In genomic region chr2:75997726-75998125, GRCm38 (mm10) we compare ENCODE assay signal across 11 mouse cellular contexts. TPM values are rescaled to one million over a fixed set of nuclear protein-coding genes. Genes with fewer than 3 reads are reported as not detected.
A peak's percentile ranks its signal among the peaks of the same experiment; 100 is the strongest.
DNase-seq lines count a peak whose midpoint lies in the region; ATAC-seq and TF ChIP-seq lines count a peak whose summit lies in the region.
"Had no signal": no experiment of that assay in that cellular context is flagged by ENCODE, and none has a peak within 500 bp of the region (broad histone marks: within the 10 kb centered on the region; RNA-seq: fewer than 3 reads in every experiment).

No protein-coding gene starts in this region.

- DNase-seq in heart, postnatal 10 days, result no peak
- DNase-seq in CH12.LX (ENCODE audit: extremely low read depth), result peak; percentile 79
- peak; percentile 16 for DNase-seq in brain, adult 2 months (ENCODE audit: low read depth, low spot score)
- no peak for DNase-seq in left cerebral cortex, adult 18-20 months (ENCODE audit: low spot score in 2 of 2)
- no peak for DNase-seq in T-cell, adult 2 months (ENCODE audit: low spot score)
- no peak for DNase-seq in cerebellum, adult 9-11 months
- DNase-seq: cerebellum, adult 11-12 months; thymus, postnatal 14 days had no signal

- in situ Hi-C loops in CH12.LX (cut with MboI; ENCODE audit: low pct_ligation_motif_present, low pct_unique_long_range_greater_than_20kb, low sequenced_read_pairs), result no loop called here

- no peaks in the 10 kb centered on the region for H3K9me3 ChIP-seq in heart, embryonic 16.5 days (replicated peaks; ENCODE audit: control insufficient read depth, low read length)
- H3K9me3 ChIP-seq in CH12.LX (replicated peaks; ENCODE audit: low read length), result no peaks in the 10 kb centered on the region
- no peaks in the 10 kb centered on the region for H3K9me3 ChIP-seq in kidney, embryonic 14.5 days (ENCODE audit: control insufficient read depth, low read length)
- H3K9me3 ChIP-seq: limb, embryonic 12.5 days had no signal

- H3K9ac ChIP-seq in heart, embryonic 16.5 days (ENCODE audit: low read length), result no peak overlapping the region
- H3K9ac ChIP-seq in CH12.LX (ENCODE audit: insufficient read depth, low read depth), result no peak overlapping the region
- peak overlapping the region; percentile 28; the same call in 1 of the 2 replicates for H3K9ac ChIP-seq in kidney, embryonic 14.5 days (ENCODE audit: low read depth, low read length)
- H3K9ac ChIP-seq: limb, embryonic 12.5 days had no signal

- no peaks in the 10 kb centered on the region for H3K27me3 ChIP-seq in heart, embryonic 16.5 days (ENCODE audit: control insufficient read depth, insufficient read depth, low read length)
- H3K27me3 ChIP-seq in CH12.LX (replicated peaks), result no peaks in the 10 kb centered on the region
- no peaks in the 10 kb centered on the region for H3K27me3 ChIP-seq in kidney, embryonic 14.5 days (ENCODE audit: control insufficient read depth, insufficient read depth, low read length)
- H3K27me3 ChIP-seq: limb, embryonic 12.5 days had no signal

- dilution Hi-C loops in CH12.LX (cut with MboI; ENCODE audit: extremely low pct_ligation_motif_present, extremely low pct_unique_long_range_greater_than_20kb, low sequenced_read_pairs), result no loop called here

- 0 out of 2 replicates have a peak, but pooled peaks have one; percentile 15 for TF ChIP-seq POLR2A in CH12.LX (IDR thresholded peaks at IDR 0.05; ENCODE audit: low read depth, low read length)

- no peaks in the 10 kb centered on the region for H3K36me3 ChIP-seq in heart, embryonic 16.5 days (ENCODE audit: control insufficient read depth, insufficient read depth)
- no peaks in the 10 kb centered on the region for H3K36me3 ChIP-seq in CH12.LX (replicated peaks in 1 of 2; ENCODE audit: control insufficient read depth in 1 of 2, insufficient read depth in 1 of 2, low read length in 1 of 2)
- H3K36me3 ChIP-seq in kidney, embryonic 14.5 days (ENCODE audit: control insufficient read depth, insufficient read depth, low read length), result no peaks in the 10 kb centered on the region
- H3K36me3 ChIP-seq: limb, embryonic 12.5 days had no signal

- peaks cover 14% of the 10 kb centered on the region for H3K4me1 ChIP-seq in heart, embryonic 16.5 days (ENCODE audit: control insufficient read depth, insufficient read depth, low read length)
- peaks cover 9 to 27% of the 10 kb centered on the region in 2 experiments for H3K4me1 ChIP-seq in CH12.LX (ENCODE audit: control insufficient read depth in 1 of 2, insufficient read depth in 2 of 2)
- H3K4me1 ChIP-seq in kidney, embryonic 14.5 days (ENCODE audit: control insufficient read depth, insufficient read depth, low read length), result peaks cover 19% of the 10 kb centered on the region

- 0 out of 2 replicates have a peak, but pooled peaks have one; percentile 19 for ATAC-seq in heart, embryonic 16.5 days (replicated peaks; ENCODE audit: extremely low read depth, insufficient read depth, low FRiP score)
- no peak; the same call in 1 of the 2 replicates for ATAC-seq in kidney, embryonic 14.5 days (ENCODE audit: low FRiP score, low TSS enrichment)

- TF ChIP-seq RAD21 in CH12.LX (IDR thresholded peaks at IDR 0.05; ENCODE audit: low read depth, low read length), result no peak

- no peak for TF ChIP-seq CTCF in CH12.LX (conservative IDR thresholded peaks at IDR 0.05 in 1 of 2, IDR thresholded peaks at IDR 0.05 in 1 of 2; ENCODE audit: low read depth in 2 of 2, low read length in 2 of 2)

- TF ChIP-seq EP300 in CH12.LX (IDR thresholded peaks at IDR 0.05; ENCODE audit: low read length), result no peak

- H3K4me2 ChIP-seq in heart, embryonic 16.5 days (ENCODE audit: low read depth, low read length), result peak overlapping the region; percentile 30; the same call in 1 of the 2 replicates
- no peak overlapping the region for H3K4me2 ChIP-seq in CH12.LX (ENCODE audit: insufficient read depth, low read depth, poor library complexity, severe bottlenecking)
- no peak overlapping the region for H3K4me2 ChIP-seq in kidney, embryonic 14.5 days (replicated peaks; ENCODE audit: low read depth, low read length)
- H3K4me2 ChIP-seq: limb, embryonic 12.5 days had no signal

- WGBS in heart, embryonic 16.5 days, result 22% methylated on average over 12 of the region's 12 CpGs
- WGBS in kidney, embryonic 14.5 days, result 14% methylated on average over 12 of the region's 12 CpGs

- intact Hi-C loops in heart, postnatal 10 days (cut with DNase I), result no loop called here

- no peaks in the 10 kb centered on the region for H3K79me2 ChIP-seq in CH12.LX (replicated peaks; ENCODE audit: control insufficient read depth, extremely low read depth, insufficient read depth, poor library complexity, severe bottlenecking)

- H3K27ac ChIP-seq in heart, embryonic 16.5 days (ENCODE audit: low read length), result no peak overlapping the region
- H3K27ac ChIP-seq in CH12.LX (ENCODE audit: insufficient read depth, low read depth), result no peak overlapping the region
- no peak overlapping the region for H3K27ac ChIP-seq in kidney, embryonic 14.5 days (ENCODE audit: low read depth, low read length)

- H3K4me3 ChIP-seq in heart, embryonic 16.5 days (ENCODE audit: low read length), result no peak overlapping the region
- no peak overlapping the region for H3K4me3 ChIP-seq in CH12.LX (replicated peaks in 1 of 3; ENCODE audit: low read depth in 2 of 3, low read length in 2 of 3, poor library complexity in 1 of 3)
- no peak overlapping the region for H3K4me3 ChIP-seq in kidney, embryonic 14.5 days (ENCODE audit: low read length)
- H3K4me3 ChIP-seq: limb, embryonic 12.5 days had no signal

TF ChIP-seq in CH12.LX, 34 proteins besides CTCF, POLR2A, EP300 and RAD21:
- TF ChIP-seq UBTF (IDR thresholded peaks at IDR 0.05; ENCODE audit: low read depth, low read length) (no peak), JUN (IDR thresholded peaks at IDR 0.05; ENCODE audit: insufficient read depth, low read depth, low read length) (peak; percentile 85), SMC3 (IDR thresholded peaks at IDR 0.05; ENCODE audit: low read depth, low read length) (no peak), MYC (IDR thresholded peaks at IDR 0.05; ENCODE audit: low read depth, low read length) (peak; percentile 26; the same call in 1 of the 2 replicates), PAX5 (IDR thresholded peaks at IDR 0.05; ENCODE audit: low read length) (no peak), ZC3H11A (IDR thresholded peaks at IDR 0.05; ENCODE audit: low read depth, low read length) (no peak), JUND (conservative IDR thresholded peaks at IDR 0.05; ENCODE audit: low read depth, low read length) (peak; percentile 71; the same call in 1 of the 2 replicates), MAFK (IDR thresholded peaks at IDR 0.05; ENCODE audit: insufficient replicate concordance, low read length) (no peak), GABPA (IDR thresholded peaks at IDR 0.05; ENCODE audit: insufficient replicate concordance, low read depth, low read length) (no peak), SIN3A (IDR thresholded peaks at IDR 0.05; ENCODE audit: low read length) (no peak), NELFE (IDR thresholded peaks at IDR 0.05; ENCODE audit: low read depth, low read length) (no peak), CHD2 (IDR thresholded peaks at IDR 0.05; ENCODE audit: low read length) (no peak), BHLHE40 (IDR thresholded peaks at IDR 0.05; ENCODE audit: low read depth, low read length) (peak; percentile 92), USF1 (IDR thresholded peaks at IDR 0.05; ENCODE audit: low read depth, low read length) (peak; percentile 67), CHD1 (IDR thresholded peaks at IDR 0.05; ENCODE audit: low read depth, low read length) (no peak), POLR2AphosphoS2 (IDR thresholded peaks at IDR 0.05; ENCODE audit: low read depth, low read length) (no peak), MEF2A (IDR thresholded peaks at IDR 0.05; ENCODE audit: borderline replicate concordance, low read depth, low read length) (peak; percentile 97), MAX (IDR thresholded peaks at IDR 0.05; ENCODE audit: low read length) (peak; percentile 59; the same call in 1 of the 2 replicates), USF2 (conservative IDR thresholded peaks at IDR 0.05; ENCODE audit: low read depth, low read length) (peak; percentile 48), ETS1 (conservative IDR thresholded peaks at IDR 0.05; ENCODE audit: low read depth, low read length) (peak; percentile 78), ZNF384 (IDR thresholded peaks at IDR 0.05; ENCODE audit: low read depth, low read length) (no peak)

RNA-seq across cellular contexts. Expression of gene Ttc30a1, which starts 16.0 kb away (rescaled TPM):
- polyA plus RNA-seq in heart, embryonic 16.5 days (2015; fragmentation: Nextera tagmentation; extraction: Ambion mirVana), result 5.7 and 6.2 TPM in 2 replicates
- total RNA-seq in heart, postnatal 10 days (2021), result 1 to 10 TPM; 2.7 to 3.6 TPM
- total RNA-seq in CH12.LX (2012; rRNA removed) (not detected in 2 replicates), CH12.LX (2014; rRNA removed) (not detected in 2 replicates)
- not detected in 2 replicates for polyA plus RNA-seq in CH12.LX (2012; ENCODE audit: insufficient read length, low read depth)
- 7.3 and 8.5 TPM in 2 replicates for polyA plus RNA-seq in kidney, embryonic 14.5 days (2014; fragmentation: Nextera tagmentation; extraction: Ambion mirVana)
- total RNA-seq in left cerebral cortex, adult 18-20 months (2021), result 1 to 10 TPM; 2.4 to 2.5 TPM

RNA-seq across cellular contexts. Expression of gene Ttc30a2, which starts 19.8 kb away (rescaled TPM):
- 1.4 and 1.6 TPM in 2 replicates for polyA plus RNA-seq in heart, embryonic 16.5 days (2015; fragmentation: Nextera tagmentation; extraction: Ambion mirVana)
- 1 to 10 TPM; 1.0 to 1.6 TPM for total RNA-seq in heart, postnatal 10 days (2021)
- not detected in 2 replicates for total RNA-seq in CH12.LX (2012; rRNA removed)
- not detected in 2 replicates for total RNA-seq in CH12.LX (2014; rRNA removed)
- not detected in 2 replicates for polyA plus RNA-seq in CH12.LX (2012; ENCODE audit: insufficient read length, low read depth)
- polyA plus RNA-seq in kidney, embryonic 14.5 days (2014; fragmentation: Nextera tagmentation; extraction: Ambion mirVana), result 0.46 and 0.76 TPM in 2 replicates
- total RNA-seq in left cerebral cortex, adult 18-20 months (2021), result under 1 TPM; 0.37 to 0.49 TPM

RNA-seq across cellular contexts. Expression of gene Ttc30b, which starts 59.3 kb away (rescaled TPM):
- 12.3 and 13.5 TPM in 2 replicates for polyA plus RNA-seq in heart, embryonic 16.5 days (2015; fragmentation: Nextera tagmentation; extraction: Ambion mirVana)
- 10 to 100 TPM; 13.6 to 14.9 TPM for total RNA-seq in heart, postnatal 10 days (2021)
- total RNA-seq in CH12.LX (2012; rRNA removed), result 0.59 and 0.80 TPM in 2 replicates
- total RNA-seq in CH12.LX (2014; rRNA removed), result 2.6 and 3.1 TPM in 2 replicates
- 1.2 and 1.5 TPM in 2 replicates for polyA plus RNA-seq in CH12.LX (2012; ENCODE audit: insufficient read length, low read depth)
- polyA plus RNA-seq in kidney, embryonic 14.5 days (2014; fragmentation: Nextera tagmentation; extraction: Ambion mirVana), result 8.3 and 10.8 TPM in 2 replicates
- 10 to 100 TPM; 11.1 to 12.4 TPM for total RNA-seq in left cerebral cortex, adult 18-20 months (2021)

Comparison
In these comparisons a context has a peak if more than half of its experiments do, and no peak if none do; other contexts are left out.
1. DNase-seq: peak in CH12.LX (single experiment) and brain, adult 2 months (single experiment); none in heart, postnatal 10 days (0 of 2), left cerebral cortex, adult 18-20 months (0 of 2), T-cell, adult 2 months (single experiment) and cerebellum, adult 9-11 months (single experiment).